Mouse (Mus musculus) T-helper 2 cell (primary cell): ENCODE data around the gene Smarcd2.

ENCODE experiments used
- in situ Hi-C: fragments of 300-600 bp; cut with MboI, MseI; formaldehyde crosslinking; loops from one replicate; pipeline ENCODE4 v1.15.1; 2025; ENCODE audit warnings: high pct_unique_total_duplicates

The Smarcd2 gene

DNA sequence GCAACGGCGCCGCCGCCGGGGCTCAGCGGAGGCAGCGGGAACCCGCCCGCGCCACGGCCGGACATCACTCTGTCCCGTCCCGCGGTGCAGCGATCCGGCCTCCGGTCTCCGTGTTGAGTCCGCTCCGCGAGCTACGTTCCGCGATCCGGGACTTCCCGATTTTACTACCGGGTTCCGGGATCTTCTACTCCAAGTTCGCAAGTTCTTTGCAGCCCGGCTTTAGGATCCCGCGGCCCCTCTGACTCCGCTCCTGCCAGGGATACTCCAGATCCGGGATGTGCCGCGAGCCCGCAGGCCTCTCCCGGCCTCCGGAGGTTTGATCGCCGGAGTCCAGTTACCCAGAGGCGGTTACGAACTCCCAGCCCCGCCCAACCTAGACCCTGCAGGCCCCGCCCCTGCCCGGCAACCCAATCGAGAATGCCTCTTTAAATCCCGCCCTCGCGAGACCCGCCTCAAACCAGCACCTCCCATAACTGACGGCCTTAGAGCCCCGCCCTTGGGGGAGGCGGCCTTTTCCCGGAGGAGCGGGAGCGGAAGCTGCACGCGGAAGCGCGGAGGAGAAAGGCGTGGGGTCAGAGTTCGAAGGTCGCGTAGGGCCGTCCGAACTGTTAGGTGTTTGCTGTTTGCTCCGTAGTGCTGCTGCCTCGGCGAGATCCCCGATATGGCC is at the start of gene Smarcd2:
Smarcd2 (minus strand) TSS at position 329 of the 667 bp plus-strand sequence.
- in situ Hi-C loops, result no loop called here

DNA sequence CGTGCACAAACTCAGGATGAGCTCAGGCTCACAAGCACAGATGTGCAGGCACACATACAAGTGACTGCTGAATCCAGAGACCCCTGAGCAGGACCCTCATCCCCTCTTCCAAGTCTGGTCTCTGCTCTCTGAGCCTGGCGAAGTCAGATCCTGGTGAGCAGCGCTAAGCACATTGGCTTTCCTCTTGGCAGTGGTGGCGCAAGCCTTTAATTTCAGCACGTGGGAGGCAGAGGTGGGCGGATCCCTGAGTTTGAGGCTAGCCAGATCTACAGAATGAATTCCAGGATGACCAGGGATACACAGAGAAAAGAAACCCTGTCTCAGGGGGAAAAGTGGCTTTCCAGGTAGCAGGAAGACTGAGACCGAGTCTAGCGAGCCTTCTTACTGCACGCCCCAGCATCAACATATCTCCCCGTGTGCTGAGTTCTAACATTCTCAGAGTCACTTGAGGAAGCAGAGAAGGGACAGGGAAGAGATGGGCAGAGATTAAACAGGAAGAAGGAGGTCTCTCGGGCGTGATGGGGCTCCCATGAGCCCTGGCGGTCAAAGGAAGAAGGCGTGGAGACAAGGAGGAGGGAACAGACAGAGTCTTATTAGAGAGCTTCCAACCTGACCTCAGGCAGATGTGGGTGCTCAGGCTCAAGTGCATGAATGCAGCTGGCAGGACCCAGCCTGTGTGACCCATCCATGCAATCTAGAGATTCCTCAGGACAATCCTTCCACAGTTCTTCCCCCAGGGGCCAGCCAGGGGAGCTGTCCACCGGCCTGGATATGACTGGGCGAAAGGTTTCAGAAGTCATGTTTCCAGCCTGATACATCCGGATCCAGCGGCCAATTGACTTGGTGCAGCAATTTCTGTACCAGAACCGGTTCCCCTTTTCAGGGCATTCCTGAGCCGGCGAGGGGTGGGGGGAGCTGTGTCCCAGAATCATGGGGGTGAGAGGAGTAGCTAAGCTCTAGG is 45.9 kb upstream of the Smarcd2 start:
- in situ Hi-C loops, result no loop called here

DNA sequence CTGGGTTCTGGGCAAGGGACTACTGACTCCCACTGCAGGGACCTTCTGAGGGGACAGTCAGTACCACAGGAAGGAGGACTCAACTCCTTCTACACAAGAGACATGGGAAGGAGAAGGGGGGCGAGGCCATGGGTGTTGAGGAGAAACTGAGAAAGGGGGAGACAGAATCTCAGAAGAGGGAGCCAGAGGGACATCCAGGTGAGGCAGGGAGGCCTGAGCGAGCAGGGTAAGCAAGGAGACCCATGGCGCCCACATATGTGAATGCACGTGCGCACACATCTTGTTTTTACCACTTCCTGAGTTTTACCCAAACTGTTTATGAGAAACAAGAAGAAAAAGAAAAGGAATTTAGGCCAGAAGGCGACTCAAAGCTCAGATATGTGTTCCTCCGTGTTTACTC is 45.0 kb upstream of the Smarcd2 start:
- in situ Hi-C loops, result no loop called here

DNA sequence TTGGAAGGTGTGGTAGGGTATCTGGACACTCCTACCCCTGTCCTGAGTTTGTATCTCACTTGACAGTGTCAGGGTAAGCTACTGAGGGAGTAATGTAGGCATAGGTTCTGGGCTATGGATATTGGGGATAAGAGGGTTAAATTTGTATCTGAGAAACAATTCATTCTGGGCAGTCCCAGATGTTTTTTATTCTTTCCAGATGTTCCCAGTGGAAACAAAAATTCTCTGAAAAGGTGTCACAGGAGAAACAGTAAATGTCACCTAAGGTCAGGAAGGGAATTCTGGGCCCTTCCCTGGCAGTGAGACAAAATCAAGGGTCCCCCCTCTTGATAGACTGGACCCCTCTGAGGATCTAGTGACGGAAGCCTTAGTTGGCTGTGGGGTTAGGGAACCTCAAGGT is 43.6 kb upstream of the Smarcd2 start:
- in situ Hi-C loops, result no loop called here

DNA sequence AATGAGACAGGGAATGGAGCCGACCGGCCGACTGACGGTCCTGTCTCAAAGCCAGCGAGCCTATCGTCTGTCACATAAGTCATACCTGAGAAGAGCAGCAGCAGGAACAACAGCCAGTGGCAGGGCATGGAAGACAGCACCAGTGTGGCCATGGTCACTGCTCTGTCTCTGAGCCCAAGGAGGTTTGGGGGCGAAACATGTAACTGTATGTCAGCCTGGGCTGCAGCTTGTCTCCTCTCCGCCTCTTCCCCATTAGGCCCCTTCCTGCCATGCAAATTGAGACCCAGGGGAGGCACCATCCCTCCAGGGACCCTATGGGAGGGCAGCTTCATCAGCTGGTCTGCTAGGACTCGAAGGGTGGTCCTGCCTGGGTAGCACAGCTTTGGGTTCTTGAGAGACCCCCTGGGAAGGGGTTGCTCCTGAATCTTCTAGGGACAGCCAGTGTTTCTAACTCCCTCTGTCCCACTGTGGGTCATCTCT is 41.6 kb upstream of the Smarcd2 start, which contains the start of gene Cd79b:
Cd79b (minus strand) TSS at position 430 of the 480 bp plus-strand sequence.
- in situ Hi-C loops, result loop anchor here (5.0 kb wide), 1 partner anchor 213 kb away; no protein-coding TSS in a partner anchor

DNA sequence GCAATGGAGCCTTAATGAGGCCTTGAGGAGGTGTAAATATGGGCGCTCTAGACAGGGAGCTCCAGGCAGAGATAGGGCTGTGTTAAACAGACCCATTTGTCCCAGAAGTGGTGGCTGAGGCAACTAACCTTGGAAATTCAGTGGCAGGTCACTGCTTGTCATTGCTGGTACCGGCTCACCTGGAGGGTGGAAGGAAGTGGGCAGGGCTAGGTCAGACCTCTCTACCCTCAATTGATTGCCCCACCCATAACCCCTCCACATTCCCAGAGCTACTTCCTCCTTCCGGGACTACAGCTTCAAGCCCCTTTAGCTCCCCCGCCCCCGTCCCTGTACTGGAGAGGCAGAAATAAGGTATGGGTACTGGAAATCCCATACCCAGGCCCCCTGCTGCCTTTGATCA is 40.8 kb upstream of the Smarcd2 start:
- in situ Hi-C loops, result loop anchor here (5.0 kb wide), 1 partner anchor 214 kb away; no protein-coding TSS in a partner anchor

DNA sequence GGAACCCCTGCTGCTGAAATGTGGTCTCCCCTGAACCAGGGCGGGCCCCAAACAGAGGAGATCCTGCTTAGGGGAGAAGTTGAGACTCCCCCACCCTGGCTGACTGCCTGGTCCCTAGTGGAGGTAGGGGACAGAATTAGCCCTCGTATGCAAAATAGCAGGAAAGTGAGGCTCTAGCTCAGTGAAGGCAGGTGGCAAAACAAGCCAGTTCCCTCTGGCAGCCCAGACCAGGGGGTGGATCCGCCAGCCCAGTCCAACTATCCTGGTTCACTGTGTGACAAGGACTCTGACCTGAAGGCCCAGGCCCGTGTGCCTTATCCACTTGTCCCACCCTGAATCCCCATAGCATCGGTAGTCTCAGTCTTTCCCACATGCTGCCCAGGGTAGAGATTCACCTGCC is 37.4 kb upstream of the Smarcd2 start:
- in situ Hi-C loops, result loop anchor here (5.0 kb wide), 1 partner anchor 217 kb away; no protein-coding TSS in a partner anchor

DNA sequence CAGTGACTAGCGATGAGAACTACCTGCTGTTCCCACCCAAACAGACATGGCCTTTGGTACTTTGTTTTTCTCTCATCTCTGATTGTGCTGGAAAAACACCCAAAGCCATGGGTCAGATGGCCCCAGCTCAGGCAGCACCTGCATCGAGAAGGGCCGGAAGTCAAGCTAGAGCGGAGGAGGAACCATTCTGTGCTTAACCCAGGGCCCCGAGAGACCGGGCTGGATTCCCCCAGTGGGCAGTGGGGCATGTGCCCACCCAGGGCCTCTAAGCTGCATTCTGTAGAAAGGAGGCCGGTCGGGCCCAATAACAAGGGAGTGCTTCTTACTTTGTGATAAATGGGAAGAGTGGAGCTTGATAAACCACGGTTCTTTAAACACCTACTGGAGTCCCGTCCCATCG is 35.4 kb upstream of the Smarcd2 start:
- in situ Hi-C loops, result no loop called here

DNA sequence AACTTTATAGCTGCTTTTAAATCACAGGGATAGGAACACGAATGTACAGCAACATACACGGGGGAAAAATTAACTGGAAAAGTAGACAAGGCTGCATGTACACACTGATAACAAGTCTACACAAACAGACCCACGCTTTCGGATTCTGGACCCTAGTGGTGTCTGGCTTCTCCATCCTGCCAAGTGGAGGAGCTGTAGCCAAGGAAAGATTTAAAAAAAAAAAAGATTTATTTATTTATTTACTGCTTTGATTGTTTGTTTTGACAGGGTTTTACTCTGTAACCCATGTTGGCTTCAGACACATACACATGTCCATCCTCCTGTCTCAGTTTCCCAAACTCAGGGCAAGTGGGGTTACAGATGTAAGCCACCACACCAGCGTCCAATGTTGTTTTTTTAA is 34.7 kb upstream of the Smarcd2 start:
- in situ Hi-C loops, result no loop called here

DNA sequence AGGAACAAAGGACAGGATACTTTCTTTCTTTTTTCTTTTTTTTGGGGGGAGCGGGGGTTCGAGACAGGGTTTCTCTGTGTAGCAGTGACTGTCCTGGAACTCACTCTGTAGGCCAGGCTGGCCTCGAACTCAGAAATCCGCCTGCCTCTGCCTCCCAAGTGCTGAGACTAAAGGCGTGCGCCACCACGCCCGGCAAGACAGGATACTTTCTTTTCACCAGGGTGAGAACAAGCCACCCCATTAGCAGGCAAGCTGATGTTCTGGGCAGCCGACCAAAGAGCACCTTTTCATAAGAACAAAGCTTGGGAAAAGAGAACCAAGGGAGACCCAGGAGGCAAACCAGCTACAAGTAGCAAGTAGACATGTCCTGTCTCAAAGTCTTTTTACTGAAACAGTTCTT is 34.0 kb upstream of the Smarcd2 start:
- in situ Hi-C loops, result no loop called here

DNA sequence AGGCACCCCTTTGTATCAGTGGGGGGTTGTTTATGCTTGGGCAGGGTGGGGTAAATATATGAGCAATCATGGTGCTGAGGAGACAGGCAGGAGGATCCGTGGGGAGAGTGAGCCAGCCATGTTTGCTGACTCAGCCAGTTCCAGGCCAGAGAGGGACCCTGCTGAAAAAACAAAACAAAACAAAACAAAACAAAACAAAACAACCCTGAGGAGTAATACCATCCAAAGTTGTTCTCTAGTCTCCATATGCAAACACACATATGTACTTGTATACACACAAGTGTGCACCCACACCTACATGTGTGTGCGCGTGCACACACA is 33.3 kb upstream of the Smarcd2 start:
- in situ Hi-C loops, result no loop called here

DNA sequence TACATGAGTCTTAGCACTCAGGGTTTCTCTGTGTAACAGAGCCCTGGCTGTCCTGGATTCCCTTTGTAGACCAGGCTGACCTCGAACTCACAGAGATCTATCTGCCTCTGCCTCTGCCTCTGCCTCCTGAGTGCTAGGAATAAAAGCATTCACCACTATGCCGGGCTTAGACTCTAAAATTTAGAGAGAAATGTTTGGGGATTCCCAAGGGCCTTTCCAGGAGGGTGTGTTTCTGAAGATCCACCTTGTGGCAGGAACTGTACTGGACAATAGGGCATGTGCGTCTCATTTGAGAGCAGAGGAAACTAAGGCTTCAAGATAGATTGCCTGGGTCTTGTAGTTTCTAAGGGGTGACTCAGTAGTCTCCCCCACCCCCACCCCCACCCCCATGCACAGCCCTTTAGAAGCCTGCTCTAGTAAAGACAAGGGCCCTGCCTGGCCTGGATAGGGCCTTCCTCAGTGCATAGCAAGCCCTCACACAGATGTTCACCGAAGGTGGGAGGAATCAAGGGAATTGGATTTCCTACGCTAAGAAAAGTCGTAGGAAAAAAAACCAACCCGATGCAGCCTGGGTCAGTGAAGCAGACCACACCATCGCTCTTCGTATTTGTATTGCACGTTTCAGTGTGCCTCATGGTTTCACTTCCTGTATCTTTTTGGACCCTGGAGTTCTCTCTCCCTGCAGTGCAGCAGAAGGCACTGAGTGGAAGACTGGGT is 32.7 kb upstream of the Smarcd2 start:
- in situ Hi-C loops, result no loop called here

DNA sequence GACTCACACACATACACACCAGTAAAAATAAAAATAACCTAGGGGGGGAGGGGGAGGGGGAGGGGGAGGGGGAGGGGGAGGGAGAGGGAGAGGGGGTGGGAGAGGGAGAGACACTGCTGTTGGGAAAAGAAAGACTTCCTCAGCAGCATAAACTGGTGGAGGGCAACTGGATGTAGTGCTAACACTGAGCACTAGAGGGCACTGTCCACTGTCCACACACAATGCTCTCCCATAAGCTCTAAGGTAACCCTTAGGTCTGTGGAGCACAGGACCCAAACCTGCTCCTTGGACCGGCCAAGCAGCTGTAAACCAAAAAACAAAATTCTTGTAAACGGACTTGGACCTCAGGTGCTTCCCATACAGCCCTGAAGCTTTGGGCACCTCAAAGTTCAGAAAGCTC is 29.9 kb upstream of the Smarcd2 start:
- in situ Hi-C loops, result no loop called here

DNA sequence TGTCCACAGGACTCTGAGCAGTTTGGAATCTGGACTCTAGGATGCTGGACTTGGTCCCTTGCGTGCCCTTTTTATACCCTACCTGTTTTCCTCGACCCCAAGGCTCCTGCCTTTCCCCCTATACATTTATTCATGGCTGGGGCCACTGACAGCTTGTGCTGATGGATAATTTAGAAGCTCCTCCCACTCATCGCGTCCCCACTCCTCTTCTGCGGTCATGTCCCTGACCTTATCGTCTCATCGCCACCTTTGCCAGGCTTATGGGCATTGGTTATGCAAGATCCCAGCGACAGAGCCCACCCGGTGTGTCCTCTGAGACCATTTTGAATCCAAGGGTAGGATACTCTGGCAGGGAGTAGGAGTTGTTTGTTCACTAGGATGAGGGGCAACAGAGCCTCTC is 29.0 kb upstream of the Smarcd2 start, which contains the start of gene Gh:
Gh (minus strand) TSS at position 101 of the 400 bp plus-strand sequence.
- in situ Hi-C loops, result no loop called here

DNA sequence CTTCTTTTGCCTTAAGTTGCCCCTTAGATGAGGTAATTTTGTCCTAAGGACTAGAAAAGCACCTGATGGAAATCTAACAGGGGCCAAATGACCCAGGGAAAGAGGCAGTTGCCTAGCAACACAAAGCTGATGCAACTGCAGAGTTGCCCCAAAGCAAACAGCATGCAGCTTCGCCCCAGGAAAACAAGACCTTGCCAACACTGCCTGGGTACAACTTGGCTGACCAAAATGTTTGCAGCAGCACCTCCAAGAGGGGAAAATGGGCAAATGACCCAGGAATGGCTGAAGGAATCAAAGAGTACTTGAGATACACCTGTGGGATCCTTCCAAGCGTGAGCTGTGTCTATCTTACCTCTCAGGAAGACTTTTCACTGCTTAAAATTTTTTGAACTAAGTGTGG is 19.1 kb upstream of the Smarcd2 start:
- in situ Hi-C loops, result loop anchor here (10.0 kb wide), 1 partner anchor 753 kb away; no protein-coding TSS in a partner anchor

DNA sequence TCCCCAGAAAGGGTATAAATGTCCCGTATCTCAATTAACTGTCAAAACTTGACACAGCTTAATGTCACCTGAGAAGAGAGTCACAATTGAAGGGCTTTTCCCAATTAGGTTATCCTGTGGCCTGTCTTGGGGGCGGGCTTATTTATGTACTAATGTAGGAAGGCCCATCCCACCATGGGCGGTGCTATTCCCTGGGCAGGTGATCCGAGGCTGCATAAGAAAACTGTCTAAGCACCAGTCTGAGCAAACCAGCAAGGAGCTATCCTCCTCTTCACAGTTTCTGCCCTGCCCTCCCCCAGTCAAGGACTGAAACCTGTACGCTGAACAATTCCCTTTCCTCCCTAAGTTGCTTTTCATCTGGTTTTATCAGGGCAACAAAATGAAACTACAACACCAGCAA is 17.6 kb upstream of the Smarcd2 start:
- in situ Hi-C loops, result loop anchor here (10.0 kb wide), 1 partner anchor 754 kb away; no protein-coding TSS in a partner anchor

DNA sequence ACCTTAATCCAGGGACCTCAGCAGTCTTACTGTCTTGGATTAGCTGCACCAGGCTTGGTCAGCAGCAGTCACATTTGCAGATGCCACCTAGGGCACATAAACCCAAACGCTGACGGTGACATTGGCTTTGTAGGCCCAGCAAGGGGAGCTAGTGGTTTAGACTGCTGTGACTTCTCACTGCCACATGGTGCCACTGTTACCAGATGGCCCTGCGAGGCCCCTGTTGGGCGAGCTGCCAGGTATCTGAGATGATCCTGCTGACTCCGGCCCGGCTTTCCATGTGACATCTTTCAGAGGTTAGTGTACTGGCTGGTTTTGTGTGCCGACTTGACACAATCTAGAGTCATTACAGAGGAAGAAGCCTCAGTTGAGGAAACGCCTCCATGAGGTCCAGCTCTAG is 16.6 kb upstream of the Smarcd2 start:
- in situ Hi-C loops, result no loop called here

DNA sequence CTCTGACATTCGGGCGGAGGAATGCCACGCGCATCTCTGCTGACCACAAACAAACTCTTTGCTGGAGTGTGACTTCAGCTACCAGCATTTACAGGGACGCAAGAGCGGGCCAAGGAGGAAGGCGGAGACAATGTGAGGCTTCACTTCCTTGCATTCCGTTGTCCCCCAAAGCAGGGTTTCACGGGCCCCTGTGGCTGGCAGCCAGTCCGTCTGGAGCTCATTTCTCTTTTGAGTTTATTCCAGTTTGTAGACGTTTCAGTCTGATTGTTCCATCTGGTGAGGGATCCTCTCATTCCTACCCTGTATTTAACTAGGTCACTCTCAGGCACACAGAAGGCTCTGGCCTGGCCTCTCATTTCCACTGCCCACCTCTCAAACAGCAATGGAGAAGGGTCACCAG is 14.2 kb upstream of the Smarcd2 start:
- in situ Hi-C loops, result no loop called here

DNA sequence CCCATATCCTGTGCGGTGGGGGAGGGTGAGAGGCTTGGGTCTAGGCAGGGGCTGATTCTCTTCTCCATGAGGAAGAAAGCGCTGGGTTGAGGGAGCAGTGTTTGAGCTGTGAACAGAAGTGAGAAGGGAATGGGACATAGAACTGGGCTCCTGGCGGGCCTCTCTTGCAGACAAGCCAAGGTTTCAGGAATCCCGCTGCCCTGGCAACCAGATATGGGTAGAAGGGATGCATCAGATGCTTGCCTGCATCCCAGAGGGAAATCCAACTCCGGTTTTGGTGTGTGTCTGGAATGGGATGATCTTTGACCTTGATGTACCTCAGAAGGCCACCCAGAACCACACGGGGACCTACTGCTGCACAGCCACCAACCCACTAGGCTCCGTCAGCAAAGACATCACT is 13.4 kb upstream of the Smarcd2 start:
- in situ Hi-C loops, result no loop called here

DNA sequence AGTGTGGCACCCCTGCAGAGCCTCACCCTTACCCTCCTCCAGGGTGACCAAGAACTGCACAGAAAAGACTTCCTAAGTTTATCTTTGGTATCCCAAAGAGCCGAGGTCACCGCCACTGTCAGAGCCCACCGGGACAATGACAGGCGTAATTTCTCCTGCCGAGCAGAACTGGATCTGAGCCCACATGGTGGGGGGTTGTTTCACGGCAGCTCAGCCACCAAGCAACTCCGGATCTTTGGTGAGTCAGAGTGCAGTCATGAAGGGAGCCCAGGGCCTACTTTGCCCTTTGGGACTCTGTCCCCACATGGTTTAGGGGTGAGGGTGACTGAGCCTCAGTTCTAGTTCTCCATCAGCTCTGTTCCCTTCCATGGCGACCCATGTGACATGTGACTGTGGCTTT is 11.4 kb upstream of the Smarcd2 start:
- in situ Hi-C loops, result no loop called here

DNA sequence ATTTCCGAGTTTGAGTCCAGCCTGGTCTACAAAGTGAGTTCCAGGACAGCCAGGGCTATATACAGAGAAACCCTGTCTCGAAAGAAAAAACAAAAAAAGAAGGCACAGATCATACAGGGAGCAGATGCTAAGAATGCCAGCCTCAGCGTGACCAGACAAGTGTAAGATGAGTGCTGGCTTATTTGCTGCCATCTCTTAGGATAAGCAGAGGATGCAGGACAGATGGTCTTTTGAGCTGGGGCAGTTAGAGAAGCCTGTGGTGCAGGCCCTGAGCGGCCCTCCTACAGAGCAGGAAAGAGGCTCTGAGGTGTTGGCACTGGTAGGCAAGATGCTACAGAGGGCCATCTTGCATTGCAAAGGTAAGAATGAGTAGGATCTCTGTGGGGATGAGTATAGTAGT is 10.6 kb upstream of the Smarcd2 start:
- in situ Hi-C loops, result no loop called here

DNA sequence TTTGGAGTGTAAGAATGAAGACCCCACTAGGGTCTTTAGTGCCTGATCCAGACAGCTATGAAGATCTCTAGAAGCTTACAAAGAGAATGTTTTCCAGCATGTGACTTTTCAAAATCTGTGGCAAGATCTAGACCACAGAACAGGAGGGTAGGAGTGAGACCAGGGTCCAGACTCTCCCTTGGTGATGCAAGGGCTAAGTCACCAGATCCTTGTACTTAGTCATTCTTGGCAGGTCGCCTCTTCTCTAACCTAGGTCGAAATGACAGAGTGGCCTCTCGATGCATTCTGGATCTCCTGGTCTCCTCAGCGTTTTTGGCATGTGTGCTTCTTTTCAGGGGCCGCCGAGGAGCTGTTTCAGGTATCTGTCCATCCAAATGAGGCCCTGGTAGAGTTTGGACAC is 9.7 kb upstream of the Smarcd2 start:
- in situ Hi-C loops, result no loop called here
